Mouse (Mus musculus) testis, postnatal 10 days (tissue): Measurements from ENCODE around the gene Dpp6.
A peak's percentile ranks its signal among the peaks of the same experiment; 100 is the strongest.
"Not testable (repeated sequence)": the region's sequence is repeated elsewhere in the genome, so short reads cannot be mapped to it uniquely, and the experiment has no call there.

ENCODE experiments used
- DNase-seq: peaks from one replicate; pipeline ENCODE4 v3.0.0; 2021; ENCODE audit warnings: low spot score

Dpp6 gene

DNA sequence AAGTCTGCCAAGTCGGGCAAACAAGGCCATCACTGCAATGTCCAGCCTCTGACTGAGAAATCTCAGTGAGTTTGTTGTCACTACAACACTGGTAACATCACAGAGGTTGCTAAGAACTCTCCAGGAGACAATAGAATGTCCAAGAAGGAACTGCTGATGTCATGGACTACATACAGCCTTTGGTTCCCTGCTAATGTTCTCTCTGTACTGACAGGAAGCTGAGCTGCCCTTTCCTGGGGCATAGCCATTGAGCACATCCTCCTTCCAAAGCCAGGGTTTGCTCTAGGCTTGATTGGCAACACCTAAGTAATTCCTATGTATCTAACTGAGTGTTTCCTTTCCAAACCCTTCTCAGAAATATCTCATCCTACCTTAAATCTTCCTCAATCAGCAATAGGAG, 684.3 kb downstream of the Dpp6 start, which contains the start of gene Speer4b:
Speer4b (minus strand) TSS at position 101 of the 400 bp plus-strand sequence.
- DNase-seq = not testable (repeated sequence)

DNA sequence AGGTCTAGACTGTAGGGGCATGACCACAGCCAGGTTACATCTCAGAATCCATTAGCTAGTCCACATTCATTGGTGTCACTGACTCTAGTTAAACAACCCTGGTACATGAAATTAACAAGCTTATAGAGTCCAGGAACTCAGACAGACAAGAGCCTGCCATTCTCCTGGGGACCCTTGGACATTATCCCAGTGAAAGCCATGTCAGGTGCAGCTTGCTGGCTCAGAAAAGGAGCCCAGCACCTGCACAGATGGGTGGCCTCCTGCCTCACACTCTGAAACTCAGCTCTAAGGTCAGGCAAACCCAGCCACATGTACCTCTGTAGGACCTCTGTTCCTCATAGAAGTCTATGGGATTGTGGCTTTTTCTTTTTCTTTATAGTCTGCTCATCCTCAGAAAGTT, 701.7 kb downstream of the Dpp6 start:
- no peak for DNase-seq

DNA sequence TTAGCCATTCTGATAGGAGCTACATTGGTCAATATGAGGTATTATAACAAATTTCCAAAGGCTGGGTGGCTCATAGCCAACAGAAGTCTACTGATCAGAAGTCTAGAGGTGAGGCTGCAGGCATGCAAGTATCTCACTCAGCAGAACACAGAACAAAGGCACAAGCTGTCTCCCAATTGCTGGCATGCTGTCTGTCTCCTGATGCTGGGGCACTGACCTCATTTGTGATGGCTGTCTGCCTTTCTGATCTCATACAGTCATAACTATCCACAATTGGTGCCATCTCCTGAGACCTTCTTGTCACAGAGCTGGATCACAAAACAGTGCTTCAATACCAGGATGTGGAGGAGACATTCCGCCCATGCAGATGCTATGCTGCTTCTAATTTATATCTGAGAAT, 709.9 kb downstream of the Dpp6 start:
- DNase-seq = no peak

DNA sequence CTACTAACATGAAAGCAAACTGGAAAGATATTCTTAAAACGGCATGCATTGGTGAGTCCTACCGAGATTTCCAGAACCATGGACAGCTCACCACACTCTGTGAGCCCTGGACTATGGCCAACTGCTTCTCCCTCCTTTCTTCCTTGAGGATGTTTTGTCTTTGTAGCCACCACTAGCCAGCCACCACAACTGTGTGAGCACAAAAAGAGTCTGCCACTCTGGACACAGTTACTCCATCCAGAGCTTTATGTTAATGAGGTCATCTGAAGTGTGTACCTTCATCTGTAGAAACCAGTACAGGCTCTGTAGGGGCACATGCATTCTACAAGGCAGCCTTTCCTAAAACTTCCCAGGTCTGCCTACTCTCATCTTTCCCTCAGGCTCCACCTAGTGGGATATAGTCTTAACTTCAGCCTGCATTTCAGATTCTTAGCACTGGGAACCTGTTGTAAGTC, 727.8 kb downstream of the Dpp6 start:
- peak; percentile 81 for DNase-seq

DNA sequence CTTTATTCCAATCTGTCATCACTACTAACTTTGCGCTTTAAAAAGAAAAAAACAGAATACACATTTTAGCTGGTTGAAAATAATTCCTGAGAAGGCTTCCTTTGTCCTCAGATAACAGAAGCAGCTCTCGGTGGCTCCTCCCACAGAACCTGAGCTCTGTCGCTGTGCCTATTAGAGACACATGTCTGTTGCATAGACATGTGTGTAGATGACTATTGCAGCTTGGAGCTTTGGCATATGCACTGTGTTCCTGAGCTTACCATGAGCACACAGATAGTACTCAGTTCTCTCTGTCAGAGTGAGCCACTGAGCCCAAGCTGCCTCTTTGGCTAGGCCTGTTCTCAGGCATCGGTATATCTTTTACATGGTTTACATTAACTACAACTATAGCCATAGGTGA, 732.3 kb downstream of the Dpp6 start:
- DNase-seq = no peak

DNA sequence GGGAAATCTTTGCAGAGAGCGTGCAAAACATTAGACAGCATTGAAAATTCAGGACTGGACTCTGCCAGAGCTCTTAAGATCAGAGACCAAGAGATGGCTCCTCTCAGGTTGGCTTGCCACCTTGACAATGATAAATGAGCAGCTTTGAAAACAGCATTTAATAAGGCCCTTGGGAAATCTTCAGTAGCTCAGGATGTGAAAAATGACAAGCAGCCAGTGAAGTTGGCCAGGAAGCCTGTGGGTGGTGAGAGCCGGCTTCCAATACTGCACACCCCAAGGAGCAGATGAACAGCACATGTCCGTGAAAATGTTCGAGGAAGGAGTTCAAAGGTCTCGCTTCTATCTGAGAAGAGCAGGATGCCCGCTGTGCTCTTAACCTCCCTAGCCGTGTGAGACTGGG, 748.7 kb downstream of the Dpp6 start:
- DNase-seq = no peak

DNA sequence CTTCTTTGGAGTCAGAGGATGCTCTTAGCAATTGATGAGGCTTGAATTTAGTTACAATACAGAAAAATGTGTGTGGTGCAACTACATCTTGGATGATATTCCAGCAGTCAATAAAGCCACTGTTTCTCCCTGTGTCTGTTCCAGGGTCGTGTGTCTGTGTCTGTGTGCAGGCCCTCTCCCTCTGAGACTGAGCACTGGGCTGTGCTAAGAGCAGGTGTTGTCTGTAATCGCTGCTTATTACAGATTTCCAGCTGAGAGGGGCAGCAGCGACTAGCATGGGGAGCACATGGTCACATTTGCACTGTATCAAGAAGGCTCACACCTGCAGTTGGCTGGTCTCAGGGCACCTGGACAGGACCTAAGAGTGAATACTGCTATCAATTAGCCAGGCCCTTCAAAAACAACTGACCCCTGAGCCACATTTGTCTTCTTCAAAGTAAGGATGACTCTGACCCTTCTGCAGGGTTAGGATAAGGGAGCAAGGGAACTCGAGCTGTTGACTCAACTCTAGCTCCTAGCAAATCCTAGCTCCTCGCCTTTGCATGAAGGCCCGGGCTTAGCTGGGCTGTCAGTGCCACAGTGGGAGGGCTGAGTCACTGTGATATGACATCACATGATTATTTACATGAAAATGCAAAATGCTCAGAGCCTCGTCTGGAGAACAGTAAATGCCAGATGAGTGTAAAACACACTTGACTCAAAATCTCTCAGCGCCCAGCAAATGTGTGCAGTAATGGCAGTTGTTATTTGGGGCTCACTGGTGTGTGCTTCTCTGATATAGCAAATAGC, 771.2 kb downstream of the Dpp6 start:
- no peak for DNase-seq

DNA sequence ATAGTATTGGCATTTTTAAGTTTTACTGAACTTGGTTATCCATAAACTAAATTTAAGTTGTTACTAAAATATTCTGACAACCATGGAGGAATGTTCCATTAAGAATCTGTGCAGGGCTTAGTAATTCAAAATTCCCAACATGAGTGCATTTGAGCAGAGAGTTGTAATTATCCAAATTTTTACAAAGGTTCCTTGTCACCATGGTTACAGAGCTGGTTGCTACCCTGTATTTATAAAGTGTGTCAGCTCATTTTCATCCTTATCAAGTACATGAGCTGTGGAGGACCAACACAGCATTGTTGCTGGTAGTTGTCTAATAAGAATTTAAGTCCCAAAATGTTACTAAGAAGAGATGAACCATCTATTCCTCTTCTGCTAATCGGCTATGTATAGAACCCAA, 787.1 kb downstream of the Dpp6 start:
- DNase-seq = no peak

DNA sequence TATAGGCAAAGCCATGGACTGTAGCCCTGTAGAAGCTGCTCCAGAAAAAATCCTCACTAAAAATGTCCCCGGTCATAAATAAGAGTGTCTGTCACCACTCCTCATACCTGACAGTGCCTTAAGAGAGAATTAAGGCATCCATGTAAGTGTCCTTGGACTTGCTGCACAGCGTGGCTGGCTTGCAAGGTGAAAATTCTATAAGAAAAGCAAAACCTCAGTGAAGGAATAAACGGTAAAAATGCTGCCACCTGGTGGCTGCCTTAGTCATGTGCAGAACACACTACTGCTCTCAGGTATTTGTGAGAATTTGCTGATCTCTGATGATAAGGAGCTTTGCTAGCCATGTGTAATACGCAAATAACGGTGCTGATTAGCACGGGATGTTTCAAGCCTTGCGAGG, 798.8 kb downstream of the Dpp6 start:
- DNase-seq = peak; percentile 66

DNA sequence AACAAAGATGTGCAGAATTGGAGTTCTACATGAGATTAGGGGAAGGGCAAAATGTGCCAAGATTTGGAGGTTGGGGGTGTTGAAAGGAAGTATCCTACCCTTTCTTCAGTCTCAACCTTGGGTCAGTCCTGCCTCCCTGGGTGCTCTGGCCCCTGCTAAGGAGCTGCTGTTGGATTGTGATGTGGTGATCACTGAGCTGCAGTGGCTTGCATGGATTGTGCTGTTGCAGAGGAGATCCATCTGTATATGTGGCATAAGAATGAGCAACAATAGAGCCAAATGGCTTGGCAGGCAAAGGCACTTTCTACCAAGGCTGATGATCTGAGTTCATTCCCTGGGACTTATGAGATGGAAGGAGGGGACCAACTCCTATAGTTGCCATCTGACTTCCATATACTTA, 804.8 kb downstream of the Dpp6 start:
- DNase-seq = peak; percentile 28

DNA sequence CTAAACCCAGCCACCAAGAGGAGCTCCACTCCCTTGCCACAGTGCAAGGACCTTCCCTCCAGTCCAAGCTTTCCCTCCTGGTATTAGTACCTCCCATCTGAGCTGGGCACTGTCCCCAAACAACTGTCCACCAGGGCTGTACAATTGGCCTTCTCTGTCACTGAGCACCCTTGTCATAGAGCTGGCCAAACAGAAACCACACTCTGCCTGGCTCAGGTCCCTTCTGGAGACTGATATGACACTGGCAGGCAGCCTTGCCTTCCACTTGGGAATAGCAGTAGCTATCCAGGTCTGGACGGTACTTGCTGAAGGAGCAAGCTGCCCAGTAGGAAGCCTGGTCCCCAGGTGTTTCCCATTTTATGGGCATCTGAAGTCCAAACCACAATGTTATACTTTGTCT, 806.9 kb downstream of the Dpp6 start:
- peak; percentile 30 for DNase-seq

DNA sequence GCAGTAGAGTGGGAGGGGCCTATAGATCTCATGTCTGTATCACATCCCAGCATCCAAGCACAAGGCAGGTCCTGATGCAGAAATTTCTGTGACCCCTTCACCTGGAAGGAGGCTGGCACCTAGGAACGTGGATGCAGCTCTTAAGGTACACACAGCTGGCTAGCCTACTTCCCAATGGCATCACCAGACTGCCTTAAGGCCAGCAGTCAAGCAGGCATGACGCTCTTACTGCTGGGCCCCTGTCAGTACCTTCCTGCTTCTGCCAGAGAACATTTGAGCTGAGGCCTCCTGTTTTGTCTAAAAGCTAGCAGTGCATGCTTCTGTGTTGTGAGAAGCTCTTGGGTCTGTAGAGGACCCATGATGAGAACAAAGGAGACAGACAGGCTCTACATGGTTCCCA, 815.1 kb downstream of the Dpp6 start:
- peak; percentile 23 for DNase-seq

DNA sequence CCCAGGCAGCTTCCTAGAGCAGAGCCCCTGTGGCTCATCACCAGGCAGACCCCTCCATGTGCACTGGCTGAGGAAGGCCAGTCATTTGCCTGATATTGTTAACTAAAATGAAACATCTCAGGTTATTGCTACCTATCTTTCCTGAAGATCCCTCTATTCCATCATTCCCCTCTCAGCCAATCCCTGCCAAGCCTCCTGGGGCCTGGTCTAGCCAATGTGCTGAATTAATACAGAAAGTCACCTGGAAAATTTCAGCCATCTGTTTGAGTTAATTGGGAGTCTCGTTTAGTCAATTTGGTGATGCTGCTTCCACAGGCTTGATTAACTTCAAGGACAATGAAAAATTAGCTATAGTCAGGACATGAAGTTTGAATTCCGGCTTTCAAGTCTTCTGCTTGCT, 818.9 kb downstream of the Dpp6 start:
- no peak for DNase-seq

DNA sequence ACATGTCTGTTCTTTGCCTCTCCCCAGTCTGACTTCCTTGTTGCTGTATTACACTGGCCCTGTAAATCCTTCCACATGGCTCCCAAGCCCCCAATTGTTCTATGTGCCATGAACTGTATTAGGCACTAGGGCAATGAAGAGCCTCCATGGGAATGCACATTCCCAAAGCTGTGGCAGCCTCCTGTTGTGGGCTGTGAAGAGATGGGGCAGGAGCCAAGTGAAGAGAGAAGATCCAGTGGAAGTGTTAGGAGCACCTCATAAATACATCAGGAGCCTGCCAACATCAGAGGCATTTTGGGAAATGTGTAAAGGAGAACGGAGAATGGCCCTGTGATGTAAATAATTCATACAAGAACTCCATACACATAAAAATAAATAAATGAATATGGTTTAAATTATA, 824.9 kb downstream of the Dpp6 start:
- DNase-seq = no peak

DNA sequence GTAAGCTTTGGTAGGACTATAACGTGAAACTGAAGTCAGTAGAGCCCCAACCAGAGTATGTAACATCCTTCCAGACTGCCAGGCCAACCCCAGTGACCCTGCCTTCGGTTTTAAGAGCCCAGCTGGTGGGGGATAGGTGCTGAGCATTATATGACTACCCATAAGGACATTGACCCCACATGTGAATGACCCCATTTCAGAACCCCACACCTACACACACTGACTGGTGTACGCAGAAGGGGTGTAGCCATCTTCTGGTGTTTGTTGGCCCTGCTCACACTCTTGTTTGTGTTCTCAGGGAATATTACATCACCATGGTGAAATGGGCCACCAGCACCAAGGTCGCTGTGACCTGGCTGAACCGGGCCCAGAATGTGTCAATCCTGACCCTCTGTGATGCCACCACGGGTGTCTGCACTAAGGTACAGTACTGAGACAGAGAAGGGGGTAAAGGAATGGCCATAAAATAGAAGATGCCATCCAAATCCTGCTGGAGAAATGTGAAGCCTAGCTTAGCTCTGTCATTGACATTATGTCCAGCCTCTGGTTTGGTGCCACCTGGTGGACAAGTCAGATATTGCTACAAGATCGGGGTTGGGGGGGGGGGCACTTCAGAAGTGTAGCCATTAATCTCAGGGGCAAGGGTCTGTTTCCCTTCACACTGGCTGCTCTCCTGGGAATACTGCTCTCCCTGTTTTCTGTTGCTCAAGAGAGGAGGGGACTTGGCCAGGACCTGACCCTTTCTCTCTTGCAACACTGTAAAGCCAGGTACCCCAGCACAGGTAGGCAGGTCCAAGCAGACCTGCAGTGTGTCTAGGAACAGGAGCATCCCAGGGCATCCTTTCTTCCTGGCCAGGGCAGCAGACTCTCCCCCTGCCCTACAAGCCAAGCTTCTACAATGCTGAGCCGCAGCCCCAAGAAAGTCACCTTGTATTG, 835.1 kb downstream of the Dpp6 start:
- peak; percentile 60 for DNase-seq

DNA sequence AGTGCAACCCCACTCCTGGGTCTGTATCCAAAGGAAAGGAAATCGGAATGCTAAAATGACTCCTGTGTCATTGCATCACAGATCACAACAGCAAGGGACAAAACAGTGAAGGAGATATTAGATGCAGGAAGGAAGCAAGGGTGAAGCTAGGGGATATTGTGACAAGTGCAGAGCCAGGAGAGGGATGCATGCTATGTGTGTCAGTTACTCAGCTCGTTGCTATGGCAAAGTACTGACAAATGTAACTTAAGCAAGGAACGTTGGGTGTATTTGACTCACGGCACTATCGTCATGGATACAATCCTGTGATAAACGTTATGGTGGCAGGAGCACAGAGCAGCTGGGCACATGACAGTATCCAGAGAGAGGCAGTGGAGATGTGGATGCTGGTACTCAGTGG, 839.1 kb downstream of the Dpp6 start:
- no peak for DNase-seq

DNA sequence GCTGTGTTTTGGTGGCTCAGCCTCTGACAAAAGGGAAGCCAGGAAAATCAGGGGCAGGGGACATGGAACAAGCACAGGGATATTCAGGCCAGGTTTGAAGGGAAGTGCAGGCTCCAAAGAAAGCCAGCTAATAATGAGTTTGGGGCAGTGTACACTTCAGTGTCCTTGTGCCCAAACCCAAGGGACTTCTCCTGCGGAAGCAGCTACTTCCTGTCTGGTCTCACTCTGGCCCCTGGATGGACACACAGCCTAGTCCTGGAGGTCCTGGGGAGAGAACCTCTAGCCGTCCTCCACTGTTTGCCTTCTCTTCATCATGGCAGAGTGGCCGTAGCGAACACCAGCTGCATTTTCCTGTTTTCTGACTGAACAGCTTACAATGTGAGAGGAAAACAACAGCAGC, 840.7 kb downstream of the Dpp6 start:
- no peak for DNase-seq

DNA sequence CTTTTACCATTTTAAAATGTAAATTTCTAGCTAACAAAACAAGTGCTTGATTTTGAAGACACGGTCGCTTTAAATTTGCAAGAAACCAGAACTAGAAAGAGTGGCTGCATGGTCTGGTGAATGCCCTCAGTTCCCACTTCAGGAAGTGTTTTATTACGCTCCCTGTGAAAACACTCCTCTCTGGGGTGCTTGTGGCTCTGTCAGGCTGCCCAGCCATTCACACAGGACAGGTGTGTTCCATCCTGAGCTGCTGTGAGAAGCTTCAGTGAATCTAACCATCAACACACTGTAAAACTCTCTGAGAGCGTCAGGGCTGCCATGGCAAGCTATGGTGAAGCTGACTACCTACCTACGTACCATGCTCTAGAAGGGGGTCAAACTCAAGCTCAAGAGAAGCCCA, 841.2 kb downstream of the Dpp6 start:
- DNase-seq = no peak

DNA sequence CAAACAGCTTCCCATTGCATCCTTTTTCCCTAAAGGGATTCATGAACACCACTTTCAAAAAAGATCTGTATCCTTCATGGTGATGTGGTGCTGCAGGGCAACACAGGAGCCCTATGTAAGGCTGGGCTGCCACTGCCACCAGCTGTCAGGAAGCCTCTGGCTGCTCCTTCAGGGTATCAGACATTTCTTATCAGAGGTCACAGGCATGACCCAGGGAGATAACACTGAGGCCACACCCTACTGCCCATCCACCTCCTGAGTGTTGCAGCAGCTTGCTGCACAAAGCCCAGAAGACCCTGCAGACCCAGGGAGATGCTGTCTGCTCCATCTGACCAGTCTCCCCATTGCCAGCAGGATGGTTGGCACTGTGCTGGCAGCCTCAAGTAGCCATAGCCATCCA, 841.6 kb downstream of the Dpp6 start:
- DNase-seq = no peak

DNA sequence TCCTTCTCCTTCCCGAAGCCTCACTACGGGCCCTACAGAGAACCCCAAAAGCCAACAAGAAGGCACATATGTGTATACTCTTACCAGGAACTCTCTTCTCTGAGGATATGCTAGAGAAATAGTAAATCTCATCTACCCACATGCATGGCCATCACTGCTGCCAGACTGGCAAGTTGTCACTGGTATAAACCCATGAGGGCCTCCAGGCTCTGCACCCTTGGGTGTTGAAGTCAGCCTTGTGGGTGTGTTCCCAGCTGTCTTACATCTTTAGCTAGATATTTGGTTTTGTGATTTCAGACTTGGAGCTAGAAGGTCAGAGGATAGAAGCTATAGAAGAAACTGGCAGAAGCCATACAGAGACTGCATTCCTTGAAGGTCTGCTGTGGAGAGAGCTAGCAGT, 842.0 kb downstream of the Dpp6 start:
- no peak for DNase-seq

DNA sequence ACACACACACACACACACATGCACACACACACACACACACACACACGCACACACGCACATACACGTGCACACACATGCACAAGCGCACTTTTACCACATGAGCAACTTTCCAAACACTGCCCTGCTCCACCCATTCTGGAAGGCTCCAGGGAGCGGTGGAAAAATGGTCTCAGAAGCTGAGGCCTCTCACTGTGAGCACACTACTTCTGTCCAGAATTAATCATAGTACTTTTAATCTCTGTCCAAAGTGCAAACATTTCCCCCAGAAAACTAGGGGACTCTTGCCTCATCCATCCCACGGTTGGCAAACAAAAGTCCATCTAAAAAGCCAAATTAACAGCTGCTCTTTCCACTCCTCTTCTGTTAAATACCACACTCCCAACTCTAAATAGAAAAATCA, 842.8 kb downstream of the Dpp6 start:
- no peak for DNase-seq

DNA sequence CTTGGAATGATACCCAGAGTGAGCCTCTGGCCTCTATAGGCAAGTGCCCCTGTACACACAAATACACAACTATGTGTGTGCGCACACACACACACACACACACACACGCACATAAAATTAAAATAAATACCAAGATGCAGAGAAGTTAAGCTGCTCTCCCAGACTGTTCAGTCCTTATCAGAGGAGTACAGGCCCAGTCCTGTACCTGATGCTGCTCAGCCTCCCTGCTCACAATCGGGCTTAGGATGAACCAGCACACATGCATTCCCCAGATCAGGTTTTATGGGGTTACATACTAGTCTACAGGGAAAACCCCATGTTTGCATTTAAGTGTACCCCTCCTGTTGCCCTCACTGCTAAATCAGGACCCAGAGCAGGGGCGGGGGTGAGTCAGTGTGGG, 847.1 kb downstream of the Dpp6 start:
- DNase-seq = no peak

DNA sequence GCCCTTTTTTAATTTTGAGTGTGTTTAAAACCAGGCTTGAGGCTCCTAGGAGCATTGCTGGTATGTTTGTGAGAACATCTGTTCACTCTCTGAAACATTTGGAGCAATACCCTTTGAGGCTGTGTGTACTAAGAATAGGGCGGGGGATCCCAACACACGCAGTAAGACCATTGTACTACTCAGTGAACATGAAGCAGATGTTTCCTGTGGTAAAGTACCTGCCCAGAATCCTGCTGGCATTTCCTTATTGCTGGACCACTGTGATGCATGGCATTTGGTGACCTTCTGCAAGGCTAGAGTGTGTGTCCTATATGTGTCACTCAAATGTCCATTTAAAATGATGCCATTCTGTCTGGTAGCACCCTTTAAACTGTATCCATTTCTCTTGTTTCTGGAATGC, 854.5 kb downstream of the Dpp6 start:
- DNase-seq = no peak
